Mouse (Mus musculus) kidney, embryonic 15.5 days (tissue): Measurements from ENCODE around the gene Nsun2. TPM values are rescaled to one million over a fixed set of nuclear protein-coding genes. Genes with fewer than 3 reads are reported as not detected.

Source experiments
- ATAC-seq: fragments of 200-750 bp; cut with Nextera tagmentation; replicated peaks from 2 replicates; pipeline ENCODE4 v1.8.0; 2017; ENCODE audit warnings: moderate TSS enrichment; ENCODE audit not compliant: low FRiP score
- H3K27ac ChIP-seq: fragments of 300-500 bp; sonication (generic); 2 replicates; pipeline ENCODE4 v1.5.1; 2015; ENCODE audit warnings: mild to moderate bottlenecking, inconsistent platforms
- H3K27me3 ChIP-seq: fragments of 300-500 bp; sonication (generic); 2 replicates; pipeline ENCODE4 v1.6.1; 2015; ENCODE audit warnings: inconsistent platforms
- H3K36me3 ChIP-seq: fragments of 300-500 bp; sonication (generic); 2 replicates; pipeline ENCODE4 v1.6.1; 2015; ENCODE audit warnings: inconsistent platforms
- H3K4me1 ChIP-seq: fragments of 300-500 bp; sonication (generic); 2 replicates; pipeline ENCODE4 v1.6.1; 2015; ENCODE audit warnings: inconsistent platforms
- H3K4me2 ChIP-seq: fragments of 300-500 bp; sonication (generic); 2 replicates; pipeline ENCODE4 v1.6.1; 2015; ENCODE audit warnings: moderate library complexity, mild to moderate bottlenecking, inconsistent platforms
- H3K4me3 ChIP-seq: fragments of 300-500 bp; sonication (generic); replicated peaks from 2 replicates; pipeline ENCODE4 v1.5.1; 2015; ENCODE audit warnings: mild to moderate bottlenecking, inconsistent platforms
- H3K9ac ChIP-seq: fragments of 300-500 bp; sonication (generic); 2 replicates; pipeline ENCODE4 v1.6.1; 2015; ENCODE audit warnings: mild to moderate bottlenecking, inconsistent platforms
- H3K9me3 ChIP-seq: fragments of 300-500 bp; sonication (generic); replicated peaks from 2 replicates; pipeline ENCODE4 v1.6.1; 2016; ENCODE audit warnings: inconsistent platforms
- WGBS: fragments of 180-500 bp; shearing (Covaris S2); methylation state at CpG from one replicate; pipeline ENCODE4 v1.1.7; 2015; ENCODE audit warnings: mixed read lengths; 5-methylcytosine and 5-hydroxymethylcytosine counted together
- polyA plus RNA-seq: library from polyadenylated mRNA; unstranded; fragments of >200 nt; fragmentation: Nextera tagmentation; extraction: Ambion mirVana; gene quantifications from 2 replicates; pipeline ENCODE4 v1.2.1, GENCODE M21; 2015

Nsun2 gene
- polyA plus RNA-seq, 1 experiment from 2014 or later = 130 TPM

- Histone ChIP-seq H3K9ac (no peak overlapping the region), H3K9me3 (no peaks in the 10 kb centered on the region), H3K27me3 (no peaks in the 10 kb centered on the region), H3K36me3 (peaks cover 21% of the 10 kb centered on the region), H3K27ac (no peak overlapping the region), H3K4me1 (peaks cover 58% of the 10 kb centered on the region), H3K4me3 (no peak overlapping the region), H3K4me2 (peak overlapping the region; percentile 83; the same call in 1 of the 2 replicates)
- no peak for ATAC-seq
- WGBS = 67% methylated on average over 3 of the region's 3 CpGs
These were observed 3.4 kb upstream of the Nsun2 start for GRCm38 (mm10) chr13:69530156-69530555.

- Histone ChIP-seq H3K4me3 (peak overlapping the region; percentile 79), H3K9ac (no peak overlapping the region), H3K9me3 (no peaks in the 10 kb centered on the region), H3K27me3 (no peaks in the 10 kb centered on the region), H3K36me3 (peaks cover 21% of the 10 kb centered on the region), H3K4me1 (peaks cover 58% of the 10 kb centered on the region), H3K27ac (no peak overlapping the region), H3K4me2 (peak overlapping the region; percentile 83)
- ATAC-seq = no peak
- WGBS = 76% methylated on average over 6 of the region's 6 CpGs
These were observed 2.6 kb upstream of the Nsun2 start for GRCm38 (mm10) chr13:69530951-69531350.

- ATAC-seq = no peak
- Histone ChIP-seq H3K27ac (no peak overlapping the region), H3K4me1 (peaks cover 58% of the 10 kb centered on the region), H3K36me3 (peaks cover 21% of the 10 kb centered on the region), H3K27me3 (no peaks in the 10 kb centered on the region), H3K4me3 (peak overlapping the region; percentile 79), H3K9me3 (no peaks in the 10 kb centered on the region), H3K4me2 (peak overlapping the region; percentile 83), H3K9ac (no peak overlapping the region)
- WGBS = 49% methylated on average over 6 of the region's 6 CpGs
These were observed 2.1 kb upstream of the Nsun2 start for GRCm38 (mm10) chr13:69531431-69531830.

- peak overlapping the region; percentile 90 for H3K9ac ChIP-seq
- peaks cover 21% of the 10 kb centered on the region for H3K36me3 ChIP-seq
- H3K4me1 ChIP-seq = peaks cover 53% of the 10 kb centered on the region
- H3K27ac ChIP-seq = no peak overlapping the region
- peak overlapping the region; percentile 79 for H3K4me3 ChIP-seq
- ATAC-seq = no peak
- H3K4me2 ChIP-seq = peak overlapping the region; percentile 83
- no peaks in the 10 kb centered on the region for H3K27me3 ChIP-seq
- WGBS = 19% methylated on average over 14 of the region's 14 CpGs
- no peaks in the 10 kb centered on the region for H3K9me3 ChIP-seq
These were observed 1.2 kb upstream of the Nsun2 start for GRCm38 (mm10) chr13:69532101-69532892.

- H3K4me1 ChIP-seq = peaks cover 53% of the 10 kb centered on the region
- no peaks in the 10 kb centered on the region for H3K27me3 ChIP-seq
- WGBS = 1% methylated on average over 9 of the region's 9 CpGs
- H3K4me3 ChIP-seq = peak overlapping the region; percentile 79
- H3K4me2 ChIP-seq = peak overlapping the region; percentile 83
- peak overlapping the region; percentile 96; the same call in 1 of the 2 replicates for H3K27ac ChIP-seq
- ATAC-seq = no peak
- H3K36me3 ChIP-seq = peaks cover 21% of the 10 kb centered on the region
- H3K9me3 ChIP-seq = no peaks in the 10 kb centered on the region
- H3K9ac ChIP-seq = peak overlapping the region; percentile 90
These were observed 597 bp upstream of the Nsun2 start for GRCm38 (mm10) chr13:69532893-69533404.

- no peaks in the 10 kb centered on the region for H3K27me3 ChIP-seq
- peak within 1 kb of the TSS; percentile 95 for H3K4me2 ChIP-seq
- peak within 1 kb of the TSS; percentile 96 for H3K27ac ChIP-seq
- H3K4me1 ChIP-seq = peaks cover 44% of the 10 kb centered on the region
- H3K9ac ChIP-seq = peak within 1 kb of the TSS; percentile 90
- peak; percentile 89 for ATAC-seq
- under 1% methylated on average over 36 of the region's 57 CpGs for WGBS
- no peaks in the 10 kb centered on the region for H3K9me3 ChIP-seq
- peak within 1 kb of the TSS; percentile 79 for H3K4me3 ChIP-seq
- peaks cover 12% of the 10 kb centered on the region for H3K36me3 ChIP-seq
These were observed 748 bp downstream of the Nsun2 start, which contains the start of gene Tent4a for GRCm38 (mm10) chr13:69534334-69534653. Tent4a (minus strand) TSS chr13:69534617.

GRCm38 (mm10) chr13:69534654-69535551 lies 1.4 kb downstream of the Nsun2 start:
- Histone ChIP-seq H3K27ac (peak overlapping the region; percentile 96), H3K27me3 (no peaks in the 10 kb centered on the region), H3K4me2 (peak overlapping the region; percentile 95), H3K9me3 (no peaks in the 10 kb centered on the region), H3K4me1 (peaks cover 44% of the 10 kb centered on the region), H3K4me3 (peak overlapping the region; percentile 79), H3K36me3 (peaks cover 6% of the 10 kb centered on the region), H3K9ac (peak overlapping the region; percentile 90)
- WGBS = under 1% methylated on average over 75 of the region's 86 CpGs
- ATAC-seq = peak; percentile 96

- H3K27me3 ChIP-seq = no peaks in the 10 kb centered on the region
- H3K9me3 ChIP-seq = no peaks in the 10 kb centered on the region
- H3K4me1 ChIP-seq = peaks cover 34% of the 10 kb centered on the region
- no peaks in the 10 kb centered on the region for H3K36me3 ChIP-seq
- ATAC-seq = no peak
- H3K27ac ChIP-seq = peak overlapping the region; percentile 96; the same call in 1 of the 2 replicates
- 72% methylated on average over 4 of the region's 4 CpGs for WGBS
- 0 out of 2 replicates have a peak overlapping the region, but pooled peaks have one; percentile 88 for H3K9ac ChIP-seq
- H3K4me2 ChIP-seq = peak overlapping the region; percentile 95
- peak overlapping the region; percentile 79 for H3K4me3 ChIP-seq
These were observed 2.5 kb downstream of the Nsun2 start for GRCm38 (mm10) chr13:69536021-69536420.

- Histone ChIP-seq H3K27me3 (no peaks in the 10 kb centered on the region), H3K4me2 (no peak overlapping the region), H3K9me3 (no peaks in the 10 kb centered on the region), H3K4me3 (no peak overlapping the region), H3K27ac (no peak overlapping the region), H3K4me1 (peaks cover 28% of the 10 kb centered on the region), H3K9ac (no peak overlapping the region), H3K36me3 (no peaks in the 10 kb centered on the region)
- no peak for ATAC-seq
- 82% methylated on average over 7 of the region's 7 CpGs for WGBS
These were observed 3.8 kb downstream of the Nsun2 start for GRCm38 (mm10) chr13:69537366-69537765.

- Histone ChIP-seq H3K9me3 (no peaks in the 10 kb centered on the region), H3K27ac (no peak overlapping the region), H3K27me3 (no peaks in the 10 kb centered on the region), H3K4me3 (no peak overlapping the region), H3K9ac (no peak overlapping the region), H3K36me3 (no peaks in the 10 kb centered on the region), H3K4me1 (peaks cover 30% of the 10 kb centered on the region), H3K4me2 (no peak overlapping the region)
- no peak for ATAC-seq
- 33% methylated on average over 4 of the region's 4 CpGs for WGBS
These were observed 4.8 kb downstream of the Nsun2 start for GRCm38 (mm10) chr13:69538327-69538726.

- Histone ChIP-seq H3K36me3 (no peaks in the 10 kb centered on the region), H3K4me3 (no peak overlapping the region), H3K27me3 (no peaks in the 10 kb centered on the region), H3K4me1 (peaks cover 29% of the 10 kb centered on the region), H3K4me2 (no peak overlapping the region), H3K9ac (no peak overlapping the region), H3K9me3 (no peaks in the 10 kb centered on the region), H3K27ac (peak overlapping the region; percentile 15)
- ATAC-seq = no peak
- WGBS = 58% methylated on average over 6 of the region's 6 CpGs
These were observed 7.7 kb downstream of the Nsun2 start for GRCm38 (mm10) chr13:69541209-69541608.

- H3K27ac ChIP-seq = peak overlapping the region; percentile 15
- ATAC-seq = no peak
- peaks cover 27% of the 10 kb centered on the region for H3K4me1 ChIP-seq
- no peaks in the 10 kb centered on the region for H3K9me3 ChIP-seq
- 52% methylated on average over 10 of the region's 10 CpGs for WGBS
- H3K36me3 ChIP-seq = no peaks in the 10 kb centered on the region
- H3K4me2 ChIP-seq = no peak overlapping the region
- no peak overlapping the region for H3K4me3 ChIP-seq
- H3K9ac ChIP-seq = no peak overlapping the region
- H3K27me3 ChIP-seq = 0 out of 2 replicates have a peak, but pooled peaks cover 3% of the 10 kb centered on the region
These were observed 8.2 kb downstream of the Nsun2 start for GRCm38 (mm10) chr13:69541776-69542175.
